Mouse (Mus musculus) cerebellum, adult 2 months (tissue): ENCODE data around the gene Acss1. TPM values are rescaled to one million over a fixed set of nuclear protein-coding genes. Genes with fewer than 3 reads are reported as not detected.

Experiments used
- DNase-seq, 2 experiments: peaks; one replicate each; pipeline ENCODE4 v3.0.0; 2021
- H3K27ac ChIP-seq: fragments of 200-500 bp; 2 replicates; pipeline ENCODE4 v1.5.1; 2012; ENCODE audit warnings: low read length, control low read depth, inconsistent platforms; ENCODE audit not compliant: insufficient read depth
- H3K27me3 ChIP-seq: fragments of 200-500 bp; 2 replicates; pipeline ENCODE4 v1.6.1; 2012; ENCODE audit warnings: inconsistent platforms, mild to moderate bottlenecking, low read length, moderate library complexity; ENCODE audit not compliant: control insufficient read depth, insufficient read depth
- H3K4me1 ChIP-seq: fragments of 200-500 bp; 2 replicates; pipeline ENCODE4 v1.6.1; 2011; ENCODE audit warnings: low read length; ENCODE audit not compliant: control insufficient read depth, insufficient read depth
- H3K4me3 ChIP-seq: fragments of 200-500 bp; replicated peaks from 2 replicates; pipeline ENCODE3; 2011; ENCODE audit warnings: mild to moderate bottlenecking, low read depth, low read length, control low read depth; ENCODE audit not compliant: insufficient read depth
- CTCF ChIP-seq: fragments of 200-500 bp; IDR thresholded peaks from 2 replicates; pipeline ENCODE4 v1.5.1; 2011; ENCODE audit warnings: low read depth, mild to moderate bottlenecking, control low read depth, low read length, moderate library complexity, borderline replicate concordance; ENCODE audit not compliant: insufficient read depth
- POLR2A ChIP-seq: fragments of 200-500 bp; IDR thresholded peaks from 2 replicates; pipeline ENCODE4 v1.6.1; 2011; ENCODE audit warnings: low read length, control low read depth, borderline replicate concordance; ENCODE audit not compliant: insufficient read depth
- WGBS: fragments of 180-500 bp; shearing (Covaris S2); methylation state at CpG from one replicate; pipeline ENCODE4 v1.1.7; 2018; 5-methylcytosine and 5-hydroxymethylcytosine counted together
- polyA plus RNA-seq: library from polyadenylated mRNA; depleted of rRNA; stranded (reverse); fragments of >200 nt; gene quantifications from 2 replicates; pipeline ENCODE4 v1.2.3, GENCODE M21; 2012

The Acss1 gene
- polyA plus RNA-seq, 1 experiment: 15.7 TPM

DNA sequence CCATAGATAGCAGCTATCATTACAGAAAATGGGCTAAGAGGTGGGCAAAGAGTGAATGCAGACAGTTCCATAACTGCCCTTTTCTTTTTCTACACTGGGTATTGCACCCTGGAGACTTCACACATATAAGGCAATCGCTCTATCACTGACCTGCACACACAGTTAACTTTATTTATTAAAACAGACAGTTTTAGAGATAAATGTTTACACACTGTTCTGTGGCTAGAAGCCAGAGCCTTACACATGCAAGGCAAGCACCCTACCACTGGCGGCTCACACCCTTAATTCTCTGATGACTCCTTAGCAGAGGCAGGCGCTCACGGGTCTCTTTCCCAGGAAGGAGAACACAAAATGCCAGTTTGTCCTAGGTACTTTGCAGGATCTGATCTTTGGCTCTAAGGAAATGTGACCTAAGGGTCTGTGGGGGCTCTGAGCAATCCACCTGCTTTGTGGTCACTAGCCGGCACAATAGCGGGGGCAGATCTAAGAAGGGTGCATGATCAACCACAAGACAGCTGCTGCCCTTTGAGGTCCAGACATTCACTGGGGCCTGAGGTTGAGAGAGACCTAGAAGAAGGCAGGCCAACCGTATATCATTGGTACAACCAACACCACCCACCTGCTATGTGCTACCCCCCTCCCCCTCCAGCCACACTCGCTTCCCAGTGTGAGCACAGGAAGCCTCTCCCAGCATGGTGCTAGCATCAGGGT, 21.7 kb downstream of the Acss1 start:
- Histone ChIP-seq H3K27me3 (no peaks in the 10 kb centered on the region), H3K4me1 (no peaks in the 10 kb centered on the region), H3K27ac (no peak overlapping the region), H3K4me3 (no peak overlapping the region)
- no peak for DNase-seq
- TF ChIP-seq POLR2A (no peak), CTCF (no peak)
- 89% methylated on average over 8 of the region's 8 CpGs for WGBS

DNA sequence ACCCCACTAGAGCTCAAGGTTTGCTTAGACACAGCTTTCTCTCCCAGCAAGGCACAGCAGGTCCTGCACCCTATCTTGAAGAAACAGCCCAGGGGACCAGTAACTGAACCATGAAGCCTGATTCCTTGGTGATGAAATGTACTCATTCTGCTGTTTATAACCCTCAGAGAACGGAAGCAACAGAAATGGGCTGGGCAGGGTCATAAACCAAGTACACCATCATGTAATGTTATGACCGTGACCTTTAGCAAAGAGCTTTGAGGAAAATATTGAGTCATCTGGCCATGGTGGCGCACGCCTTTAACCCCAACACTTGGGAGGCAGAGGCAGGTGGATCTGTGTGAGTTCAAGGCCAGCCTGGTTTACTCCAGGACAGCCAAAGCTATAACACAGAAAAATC, 23.1 kb downstream of the Acss1 start:
- TF ChIP-seq POLR2A (no peak), CTCF (no peak)
- Histone ChIP-seq H3K27ac (no peak overlapping the region), H3K4me1 (no peaks in the 10 kb centered on the region), H3K4me3 (no peak overlapping the region), H3K27me3 (no peaks in the 10 kb centered on the region)
- 95% methylated on average over 4 of the region's 4 CpGs for WGBS
- DNase-seq: no peak

DNA sequence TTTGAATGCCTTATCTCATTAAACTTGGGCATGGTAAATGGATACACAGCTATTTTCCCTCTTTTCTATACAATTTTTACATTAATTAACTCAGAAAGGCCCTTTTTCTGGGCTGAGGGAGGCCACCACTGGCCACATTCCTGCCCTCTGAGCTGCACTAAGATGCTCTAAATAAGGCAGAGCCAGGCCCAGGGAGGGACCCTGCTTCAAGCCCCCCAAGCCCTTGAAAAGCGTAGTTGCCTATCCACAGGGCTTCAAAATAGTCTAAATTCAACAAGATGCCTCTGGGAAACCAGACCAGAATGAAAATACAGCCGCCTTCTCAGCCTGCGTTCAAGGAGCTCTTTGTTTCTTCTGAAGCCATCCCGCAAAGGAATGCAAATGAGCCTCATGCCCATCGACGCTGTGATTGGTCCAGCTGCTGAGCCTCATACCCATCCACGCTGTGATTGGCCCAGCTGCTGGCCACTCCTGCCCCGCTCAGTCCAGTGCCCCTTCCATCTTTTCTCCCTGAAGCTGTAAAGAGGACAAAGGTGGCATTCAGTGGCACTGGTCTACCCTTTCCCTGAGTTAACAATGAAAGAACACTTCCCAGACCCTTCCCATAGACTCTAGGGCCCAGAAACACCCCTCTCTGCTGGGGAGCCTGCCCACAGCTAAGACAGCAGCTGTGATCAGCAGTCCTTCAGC, 24.4 kb downstream of the Acss1 start:
- TF ChIP-seq POLR2A (no peak), CTCF (no peak)
- DNase-seq: peak; percentile 22 to 61
- Histone ChIP-seq H3K4me3 (no peak overlapping the region), H3K4me1 (no peaks in the 10 kb centered on the region), H3K27me3 (no peaks in the 10 kb centered on the region), H3K27ac (peak overlapping the region; percentile 75; the same call in 1 of the 2 replicates)
- WGBS: 24% methylated on average over 8 of the region's 8 CpGs

DNA sequence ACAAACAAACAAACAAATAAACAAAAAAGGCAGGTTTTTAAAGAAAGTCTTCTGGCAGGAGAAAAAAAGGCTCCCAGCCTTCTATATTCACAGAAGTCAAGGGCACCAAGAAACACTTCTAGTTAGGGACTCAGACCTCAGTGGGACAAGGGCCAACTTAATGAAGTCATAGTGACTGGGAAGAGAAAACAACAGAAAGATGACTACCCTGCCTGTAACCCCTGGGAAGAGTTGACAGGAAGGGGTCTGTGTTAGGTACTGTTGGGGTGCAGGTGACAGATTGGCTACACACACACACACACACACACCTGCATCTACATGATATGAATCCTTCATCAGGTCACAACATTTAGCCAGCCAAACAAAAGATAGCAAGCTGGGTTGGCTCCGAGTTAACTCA, 25.1 kb downstream of the Acss1 start:
- H3K4me3 ChIP-seq: no peak overlapping the region
- no peak for DNase-seq
- no peak for TF ChIP-seq CTCF
- no peak for TF ChIP-seq POLR2A
- no peaks in the 10 kb centered on the region for H3K4me1 ChIP-seq
- H3K27ac ChIP-seq: no peak overlapping the region
- H3K27me3 ChIP-seq: no peaks in the 10 kb centered on the region
- WGBS: 74% methylated on average over 1 of the region's 1 CpGs

DNA sequence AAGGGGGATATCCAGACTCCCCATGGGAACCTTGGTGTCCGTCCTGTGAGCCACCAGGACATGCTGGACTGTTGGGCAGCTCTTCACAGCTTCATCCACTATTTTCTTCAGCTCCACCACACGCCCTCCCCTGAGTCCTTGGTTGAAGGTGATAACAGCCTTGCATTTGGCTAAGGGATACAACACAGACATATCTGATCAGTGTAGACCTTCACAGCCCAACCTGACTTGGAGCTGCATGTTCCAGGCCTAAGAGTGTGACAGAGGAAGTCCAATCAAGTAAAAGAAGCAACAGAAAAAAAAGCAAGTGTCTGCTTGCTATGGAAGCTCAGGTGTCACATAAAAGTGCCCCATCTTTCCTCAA, 29.9 kb downstream of the Acss1 start:
- no peak for DNase-seq
- no peak overlapping the region for H3K4me3 ChIP-seq
- no peaks in the 10 kb centered on the region for H3K4me1 ChIP-seq
- H3K27me3 ChIP-seq: no peaks in the 10 kb centered on the region
- TF ChIP-seq CTCF: no peak
- TF ChIP-seq POLR2A: no peak
- H3K27ac ChIP-seq: no peak overlapping the region
- WGBS: 27% methylated on average over 2 of the region's 2 CpGs

DNA sequence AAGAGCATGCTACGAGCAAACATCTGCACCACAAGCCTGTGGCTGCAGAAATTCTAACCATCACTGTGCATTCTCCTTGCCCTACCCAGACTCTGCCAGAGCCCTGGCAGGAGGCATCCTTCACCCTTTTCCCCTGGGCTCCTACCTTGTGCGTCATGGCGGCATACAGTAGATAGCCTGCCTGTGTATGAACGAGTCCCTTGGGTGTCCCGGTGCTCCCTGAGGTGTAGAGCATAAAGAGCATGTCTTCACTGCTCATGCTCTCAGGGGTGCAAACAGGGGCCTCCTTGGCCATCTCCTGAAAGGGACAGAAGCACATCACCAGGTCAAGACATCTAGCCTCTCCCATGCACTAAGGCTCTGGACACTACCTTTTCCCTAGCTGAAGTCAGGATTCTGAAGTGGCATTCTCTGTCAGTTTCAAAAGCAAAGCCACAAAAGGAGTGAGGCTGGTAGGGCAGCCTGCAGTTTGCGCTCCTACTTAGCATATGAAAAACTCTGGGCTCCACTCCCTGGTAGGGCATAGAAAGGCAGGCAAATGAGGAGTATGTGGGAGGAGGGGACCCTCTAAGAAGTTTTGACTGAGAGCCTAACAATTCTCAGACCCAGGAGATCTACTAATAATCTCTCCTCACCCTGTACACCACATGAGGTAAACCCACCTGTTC, 30.5 kb downstream of the Acss1 start:
- Histone ChIP-seq H3K27me3 (no peaks in the 10 kb centered on the region), H3K4me1 (no peaks in the 10 kb centered on the region), H3K4me3 (no peak overlapping the region), H3K27ac (no peak overlapping the region)
- DNase-seq: no peak
- TF ChIP-seq POLR2A (no peak), CTCF (no peak)
- 33% methylated on average over 6 of the region's 6 CpGs for WGBS

DNA sequence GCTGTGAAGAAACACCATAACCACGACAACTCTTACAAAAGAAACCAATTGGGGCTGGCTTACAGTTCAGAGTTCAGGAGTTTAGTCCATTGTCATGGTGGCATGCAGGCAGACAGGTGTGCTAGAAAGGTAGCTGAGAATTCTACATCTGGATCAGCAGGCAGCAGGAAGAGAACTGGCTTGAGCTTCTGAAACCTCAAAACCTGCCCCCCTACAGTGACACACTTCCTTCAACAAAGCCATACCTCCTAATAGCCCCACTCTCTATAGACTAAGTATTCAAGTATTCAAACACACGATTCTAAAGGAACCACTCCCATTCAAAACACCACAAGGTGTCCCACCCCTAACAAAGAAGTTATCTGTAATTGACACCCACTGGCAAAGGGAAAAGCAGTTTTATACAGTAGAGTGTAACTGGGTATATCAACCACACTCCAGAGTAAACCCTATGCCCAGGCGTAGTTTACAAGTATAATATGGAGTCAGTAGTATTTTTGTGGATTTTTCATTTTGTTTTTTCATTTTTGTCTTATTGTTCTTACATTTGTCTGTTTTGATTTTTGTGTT, 32.3 kb downstream of the Acss1 start:
- TF ChIP-seq CTCF (no peak), POLR2A (no peak)
- no peaks in the 10 kb centered on the region for H3K4me1 ChIP-seq
- H3K27me3 ChIP-seq: no peaks in the 10 kb centered on the region
- 74% methylated on average over 3 of the region's 3 CpGs for WGBS
- DNase-seq: no peak
- no peak overlapping the region for H3K27ac ChIP-seq
- no peak overlapping the region for H3K4me3 ChIP-seq

DNA sequence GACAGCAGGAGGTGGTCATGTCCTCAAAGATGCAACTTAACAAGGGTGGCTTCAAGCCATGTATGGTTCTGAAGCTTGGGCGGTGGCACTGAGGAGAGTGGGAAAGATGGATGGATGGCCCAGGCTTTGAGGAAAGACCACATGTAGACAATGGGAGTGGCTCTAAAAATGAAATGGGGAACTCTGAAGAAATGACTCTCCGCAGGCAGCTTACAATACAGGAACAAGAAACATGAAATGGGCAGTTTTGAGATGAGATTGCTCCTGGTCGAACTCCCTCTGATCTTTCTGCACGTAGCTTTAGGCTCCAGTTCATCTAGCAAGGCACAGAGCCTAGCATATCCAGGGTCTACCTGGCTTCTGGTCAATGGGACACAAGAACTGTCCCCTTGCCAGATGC, 39.0 kb downstream of the Acss1 start:
- no peak overlapping the region for H3K4me3 ChIP-seq
- no peaks in the 10 kb centered on the region for H3K4me1 ChIP-seq
- H3K27me3 ChIP-seq: no peaks in the 10 kb centered on the region
- no peak for DNase-seq
- 82% methylated on average over 4 of the region's 4 CpGs for WGBS
- no peak overlapping the region for H3K27ac ChIP-seq
- no peak for TF ChIP-seq CTCF
- TF ChIP-seq POLR2A: no peak
